Mouse (Mus musculus) heart, adult 10 weeks (tissue): Measurements from ENCODE around the gene BC053393. TPM values are rescaled to one million over a fixed set of nuclear protein-coding genes. Genes with fewer than 3 reads are reported as not detected.

ENCODE experiments used
- polyA plus RNA-seq: library from polyadenylated mRNA; stranded (reverse); fragments of 350-450 nt; fragmentation: Illumina TruSeq; extraction: RNeasy Lipid Tissue Mini Kit (QIAGEN cat#74804); gene quantifications from one replicate; pipeline ENCODE4 v1.2.3, GENCODE M21; 2014; ENCODE audit warnings: low read depth, low replicate concordance

BC053393 gene
- not detected for polyA plus RNA-seq

DNA sequence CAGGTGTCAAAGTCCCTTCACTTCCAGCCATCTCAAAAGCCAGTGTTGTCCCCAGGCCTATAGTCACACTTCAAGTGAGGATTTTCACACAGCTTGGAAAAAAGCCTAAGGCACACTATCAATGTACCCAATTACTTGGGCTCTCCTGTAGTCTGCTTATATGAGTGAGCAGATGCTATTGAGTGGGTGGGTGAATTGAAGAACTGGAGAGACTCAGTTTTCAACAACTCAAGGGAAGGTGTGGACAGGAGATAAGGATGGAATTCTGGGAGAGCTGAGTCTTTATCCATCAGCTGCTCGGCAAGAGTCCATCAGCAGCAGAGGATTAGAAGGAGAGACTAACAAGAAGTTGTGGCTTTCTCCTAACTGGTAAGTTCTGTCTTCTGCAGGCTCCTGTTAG is at the start of gene BC053393:
BC053393 (plus strand) TSS at position 210 of the 400 bp plus-strand sequence.

DNA sequence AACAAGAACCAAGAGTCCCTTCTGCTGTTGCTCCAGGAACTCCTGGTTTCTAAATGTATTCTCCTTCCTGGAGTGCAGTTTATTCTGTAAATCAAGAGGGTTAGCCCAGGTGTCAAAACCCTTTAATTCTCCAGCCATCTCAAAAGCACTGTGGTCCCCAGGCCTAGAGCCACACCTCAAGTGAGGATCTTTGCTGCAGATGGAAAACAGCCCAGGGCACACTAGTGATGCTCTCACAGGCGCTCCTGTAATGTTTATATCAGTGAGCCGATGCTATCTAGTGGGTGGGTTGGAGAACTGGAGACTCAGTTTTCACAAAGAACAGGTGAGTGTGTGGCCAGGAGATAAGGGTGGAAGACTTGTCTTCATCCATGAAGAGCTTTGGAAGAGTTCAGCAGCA is 47.4 kb upstream of the BC053393 start, which contains the start of gene Gm12169:
Gm12169 (plus strand) TSS at position 301 of the 400 bp plus-strand sequence.

DNA sequence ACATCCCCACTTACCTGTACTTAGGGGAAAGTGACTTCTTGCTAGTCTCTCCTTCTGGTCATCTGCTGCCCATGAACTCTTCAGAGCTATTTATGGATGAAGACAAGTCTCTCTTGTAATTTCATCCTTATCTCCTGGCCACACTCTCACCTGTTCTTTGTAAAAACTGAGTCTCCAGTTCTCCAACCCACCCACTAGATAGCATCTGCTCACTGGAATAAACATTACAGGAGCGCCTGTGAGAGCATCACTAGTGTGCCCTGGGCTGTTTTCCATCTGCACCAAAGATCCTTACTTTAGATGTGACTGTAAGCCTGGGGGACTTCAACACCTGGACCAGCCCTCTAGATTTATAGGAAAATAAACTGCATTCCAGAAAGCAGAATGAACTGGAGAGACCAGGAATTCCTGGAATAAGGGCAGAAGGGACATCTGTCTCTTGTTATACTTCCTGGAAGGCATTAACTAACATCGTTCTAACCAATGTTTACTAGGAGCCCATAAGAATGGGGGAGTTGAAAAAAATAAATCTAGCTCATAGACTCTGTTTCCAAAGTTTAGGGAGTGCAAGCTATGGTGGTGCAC is 58.0 kb downstream of the BC053393 start, which contains the start of gene Dppa1:
Dppa1 (minus strand) TSS at position 51 of the 585 bp plus-strand sequence.

Other genes with a start within 250 kb of the BC053393 start
- 0.10 TPM for gene Itk, start 182.0 kb upstream of the BC053393 start, polyA plus RNA-seq
- gene Fam71b, start 175.0 kb upstream of the BC053393 start, polyA plus RNA-seq = not detected
- 27.4 TPM for gene Med7, start 134.6 kb upstream of the BC053393 start, polyA plus RNA-seq
- gene Havcr2, start 116.6 kb upstream of the BC053393 start, polyA plus RNA-seq = not detected
- not detected for gene Gm12169, start 47.3 kb upstream of the BC053393 start, polyA plus RNA-seq
- gene Dppa1, start 57.7 kb downstream of the BC053393 start, polyA plus RNA-seq = not detected
- not detected for gene Timd2, start 135.5 kb downstream of the BC053393 start, polyA plus RNA-seq
- gene Havcr1, start 163.5 kb downstream of the BC053393 start, polyA plus RNA-seq = not detected
- gene Timd4, start 239.3 kb downstream of the BC053393 start, polyA plus RNA-seq = 2.8 TPM